Mouse (Mus musculus) MEL (cell line): ENCODE measurements at regions not wholly inside any gene's neighbourhood (a gene's known extent, or its start where the extent isn't known, plus 50 kb on each side); places are given as distances from the start of the nearest gene placed in this dataset.

Experiments used
- CTCF ChIP-seq, 3 experiments: IDR thresholded peaks in 2 of 3; conservative IDR thresholded peaks in 1 of 3; 2 replicates each; pipeline ENCODE4 v1.5.1; 2011 to 2012; ENCODE audit warnings: low read length in 3 of 3, low read depth in 2 of 3, mild to moderate bottlenecking in 2 of 3, improper control_type of control experiment in 1 of 3, inconsistent platforms in 1 of 3, mixed read lengths in 1 of 3, moderate library complexity in 1 of 3; ENCODE audit not compliant: control insufficient read depth in 1 of 3, insufficient read depth in 1 of 3, poor library complexity in 1 of 3, severe bottlenecking in 1 of 3
- E2F4 ChIP-seq: IDR thresholded peaks from 2 replicates; pipeline ENCODE4 v1.6.1; 2011; ENCODE audit warnings: low read depth, low read length, improper control_type of control experiment, borderline replicate concordance
- POLR2A ChIP-seq, 2 experiments: IDR thresholded peaks; 2 replicates each; pipeline ENCODE4 v1.6.1; 2011 to 2012; ENCODE audit warnings: low read length in 2 of 2, mild to moderate bottlenecking in 2 of 2, control low read depth in 1 of 2, improper control_type of control experiment in 1 of 2, low read depth in 1 of 2, moderate library complexity in 1 of 2; ENCODE audit not compliant: control insufficient read depth in 1 of 2, insufficient read depth in 1 of 2, poor library complexity in 1 of 2
- POLR2AphosphoS5 ChIP-seq: IDR thresholded peaks from 2 replicates; pipeline ENCODE4 v1.6.1; 2012; ENCODE audit warnings: low read depth, borderline replicate concordance, mild to moderate bottlenecking, inconsistent platforms, low read length, moderate library complexity, mixed read lengths
- USF1 ChIP-seq: IDR thresholded peaks from 2 replicates; pipeline ENCODE4 v1.6.1; 2014; ENCODE audit warnings: low read depth, mild to moderate bottlenecking, inconsistent platforms, low read length, improper control_type of control experiment, moderate library complexity

DNA sequence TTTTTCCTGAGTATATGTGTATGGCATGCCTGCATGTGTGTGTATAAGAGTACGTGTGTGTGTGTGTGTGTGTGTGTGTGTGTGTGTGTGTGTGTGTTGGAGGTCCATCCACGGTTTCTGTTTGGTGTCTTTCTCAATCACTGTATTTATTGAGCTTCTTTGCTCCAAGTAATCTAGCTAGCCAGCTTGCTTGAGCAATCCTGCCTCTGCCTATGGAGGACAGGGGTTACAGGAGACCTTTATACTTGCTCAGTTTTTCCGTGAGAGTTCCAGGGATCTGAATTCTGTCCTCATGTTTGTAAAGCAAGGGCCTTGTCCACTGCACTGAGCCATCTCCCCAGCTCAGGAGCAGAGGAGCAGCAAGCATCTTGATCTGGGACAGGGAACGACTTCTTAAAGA, 122.0 kb upstream of the A530016L24Rik start:
- TF ChIP-seq USF1 (no peak), POLR2AphosphoS5 (no peak), CTCF (IDR thresholded peaks at IDR 0.05 in 2 of 3, conservative IDR thresholded peaks at IDR 0.05 in 1 of 3; ENCODE audit: control insufficient read depth in 1 of 3, insufficient read depth in 1 of 3, low read depth in 2 of 3, low read length in 3 of 3, poor library complexity in 1 of 3, severe bottlenecking in 1 of 3) (no peak), E2F4 (no peak), POLR2A (IDR thresholded peaks at IDR 0.05; ENCODE audit: control insufficient read depth in 1 of 2, insufficient read depth in 1 of 2, low read depth in 1 of 2, low read length in 2 of 2, poor library complexity in 1 of 2) (no peak)
